Mouse (Mus musculus) ovary, postnatal 36 days (tissue): ENCODE measurements at regions not wholly inside any gene's neighbourhood (a gene's known extent, or its start where the extent isn't known, plus 50 kb on each side); places are given as distances from the start of the nearest gene placed in this dataset.

ENCODE experiments used
- DNase-seq: peaks from one replicate; pipeline ENCODE4 v3.0.0; 2022; ENCODE audit warnings: low spot score, mixed read lengths

GRCm38 (mm10) chr2:117968731-117969130 is 142.9 kb upstream of the Thbs1 start:
- DNase-seq, result no peak

GRCm38 (mm10) chr2:117970631-117971030 is 141.0 kb upstream of the Thbs1 start:
- no peak for DNase-seq

GRCm38 (mm10) chr2:117977033-117977432 is 134.6 kb upstream of the Thbs1 start:
- no peak for DNase-seq

GRCm38 (mm10) chr2:117980856-117981255 is 130.8 kb upstream of the Thbs1 start:
- no peak for DNase-seq

GRCm38 (mm10) chr2:117984569-117984968 is 127.1 kb upstream of the Thbs1 start:
- no peak for DNase-seq

GRCm38 (mm10) chr2:117987426-117988215 is 124.1 kb upstream of the Thbs1 start:
- no peak for DNase-seq

GRCm38 (mm10) chr2:117988396-117989173 is 123.1 kb upstream of the Thbs1 start:
- no peak for DNase-seq

GRCm38 (mm10) chr2:117989215-117989614 is 122.5 kb upstream of the Thbs1 start:
- DNase-seq, result no peak

GRCm38 (mm10) chr2:117996130-117997083 is 115.3 kb upstream of the Thbs1 start:
- no peak for DNase-seq

GRCm38 (mm10) chr2:117999641-118000040 is 112.0 kb upstream of the Thbs1 start:
- DNase-seq, result no peak

GRCm38 (mm10) chr2:118004191-118004590 is 107.5 kb upstream of the Thbs1 start:
- no peak for DNase-seq

- DNase-seq, result peak; percentile 46
Observed at GRCm38 (mm10) chr2:118007539-118008427, 103.9 kb upstream of the Thbs1 start.

- DNase-seq, result no peak
Observed at GRCm38 (mm10) chr2:118011679-118012078, 100.0 kb upstream of the Thbs1 start.

GRCm38 (mm10) chr2:118012211-118012610 is 99.5 kb upstream of the Thbs1 start:
- no peak for DNase-seq

- no peak for DNase-seq
Observed at GRCm38 (mm10) chr2:118013156-118013555, 98.5 kb upstream of the Thbs1 start.

- DNase-seq, result no peak
Observed at GRCm38 (mm10) chr2:118015182-118015581, 96.5 kb upstream of the Thbs1 start.

GRCm38 (mm10) chr2:118025829-118026735 is 85.6 kb upstream of the Thbs1 start:
- no peak for DNase-seq

GRCm38 (mm10) chr2:118028881-118029280 is 82.8 kb upstream of the Thbs1 start:
- no peak for DNase-seq

- no peak for DNase-seq
Observed at GRCm38 (mm10) chr2:118029470-118030108, 82.1 kb upstream of the Thbs1 start.
